Mouse (Mus musculus) cerebellum, adult 2 months (tissue): Measurements from ENCODE around the gene Wdr59.

ENCODE experiments used
- CTCF ChIP-seq: fragments of 200-500 bp; IDR thresholded peaks from 2 replicates; pipeline ENCODE4 v1.5.1; 2011; ENCODE audit warnings: low read depth, mild to moderate bottlenecking, control low read depth, low read length, moderate library complexity, borderline replicate concordance; ENCODE audit not compliant: insufficient read depth
- POLR2A ChIP-seq: fragments of 200-500 bp; IDR thresholded peaks from 2 replicates; pipeline ENCODE4 v1.6.1; 2011; ENCODE audit warnings: low read length, control low read depth, borderline replicate concordance; ENCODE audit not compliant: insufficient read depth

- TF ChIP-seq CTCF (no peak), POLR2A (no peak)
Observed at GRCm38 (mm10) chr8:111509278-111509677, 12.6 kb downstream of the Wdr59 start.
